Mouse (Mus musculus): Measurements from ENCODE around the gene Szt2. TPM values are rescaled to one million over a fixed set of nuclear protein-coding genes. Genes with fewer than 3 reads are reported as not detected.
A peak's percentile ranks its signal among the peaks of the same experiment; 100 is the strongest.

Szt2 gene
- 8.4 and 11.4 TPM in 2 replicates for polyA plus RNA-seq (2016; fragmentation: Nextera tagmentation; extraction: Ambion mirVana)

DNA sequence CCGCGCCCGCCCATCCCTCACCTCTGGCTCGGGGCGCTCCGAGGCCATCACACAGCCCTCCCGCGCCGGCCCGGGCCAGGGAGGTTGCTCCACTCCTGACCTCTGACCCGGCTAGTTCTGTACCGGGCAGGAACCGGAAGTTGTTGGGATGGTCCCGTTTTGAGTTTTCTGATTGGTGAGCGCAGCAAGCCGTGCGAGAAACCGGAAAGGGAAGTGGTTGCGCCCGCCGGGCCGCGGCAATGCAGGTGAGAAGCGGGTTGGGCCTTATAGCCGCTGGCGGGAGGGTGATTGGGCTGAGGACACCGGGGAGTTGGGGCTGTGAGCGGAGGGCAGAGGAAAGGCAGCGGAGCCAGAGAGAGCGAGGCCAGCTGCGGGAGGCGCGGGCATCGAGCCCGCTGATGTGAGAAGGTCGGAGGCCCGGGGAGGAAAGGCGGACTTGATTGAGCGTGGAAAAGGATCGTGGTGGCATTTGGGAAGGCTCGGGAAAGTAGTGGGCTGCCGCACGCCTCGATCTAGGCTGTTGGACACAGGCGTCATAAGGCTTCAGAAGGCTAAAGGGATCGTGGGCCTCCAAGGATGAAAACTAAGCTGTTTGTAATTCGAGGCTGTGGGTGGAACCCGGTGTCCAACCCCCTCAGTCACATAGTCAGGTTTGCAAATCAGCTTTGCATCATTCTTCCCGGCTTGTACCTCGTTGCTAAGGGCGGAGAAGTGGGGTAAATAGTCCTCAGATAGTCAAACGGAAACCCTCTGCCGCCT is at the start of gene Szt2, which contains the start of gene Med8:
Gene Szt2 (minus strand): TSS at position 132 of the 759 bp plus-strand sequence.
Gene Med8 (plus strand): TSS at position 196 of the 759 bp plus-strand sequence.
- Histone ChIP-seq H3K4me1 (peaks cover 22% of the 10 kb centered on the region), H3K4me3 (peak within 1 kb of the TSS; percentile 97), H3K27ac (peak within 1 kb of the TSS; percentile 92), H3K36me3 (peaks cover 46% of the 10 kb centered on the region), H3K27me3 (ENCODE audit: low read depth, poor library complexity, severe bottlenecking) (no peaks in the 10 kb centered on the region), H3K9me3 (replicated peaks) (no peaks in the 10 kb centered on the region)
- DNase-seq (ENCODE audit: low spot score) = peak; percentile 93
- WGBS = under 1% methylated on average over 53 of the region's 53 CpGs

DNA sequence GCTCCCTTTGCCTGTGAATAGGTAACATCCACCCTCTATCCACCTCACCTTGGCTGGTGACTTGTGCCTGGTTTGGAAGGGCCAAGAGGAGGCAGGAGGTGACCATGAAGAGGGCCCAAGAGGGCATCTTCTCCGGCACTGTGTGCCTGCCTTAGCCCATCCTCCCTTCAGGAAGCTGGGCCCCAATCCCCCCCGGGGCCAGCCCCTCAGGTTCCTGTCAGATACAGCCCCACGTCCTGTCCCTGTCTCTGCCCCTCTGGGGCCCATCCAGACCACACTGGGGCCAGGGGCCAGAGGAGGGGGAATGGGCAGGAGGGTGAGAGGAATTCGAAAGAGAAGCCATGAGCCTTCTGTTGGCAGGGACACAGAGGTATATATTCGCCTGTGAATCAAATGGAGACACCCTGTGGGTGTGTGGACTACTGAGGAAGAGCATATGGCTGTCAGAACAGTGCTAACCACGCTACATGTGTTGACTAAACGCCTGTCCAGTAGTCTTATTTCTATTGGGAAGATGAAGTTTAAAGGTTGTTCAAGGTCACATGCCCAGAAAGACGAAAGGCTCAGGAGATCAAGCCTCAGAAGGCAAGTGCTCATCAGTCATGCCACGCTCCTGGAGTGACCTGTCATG is 48.4 kb upstream of the Szt2 start, which contains the start of gene Mpl:
Gene Mpl (minus strand): TSS at position 169 of the 631 bp plus-strand sequence.
- WGBS = 72% methylated on average over 9 of the region's 9 CpGs
- no peak within 1 kb of the TSS for H3K27ac ChIP-seq
- peaks cover 3% of the 10 kb centered on the region for H3K4me1 ChIP-seq
- H3K36me3 ChIP-seq = no peaks in the 10 kb centered on the region
- H3K4me3 ChIP-seq = no peak within 1 kb of the TSS
- DNase-seq (ENCODE audit: low spot score) = no peak
- H3K27me3 ChIP-seq (ENCODE audit: low read depth, poor library complexity, severe bottlenecking) = no peaks in the 10 kb centered on the region
- H3K9me3 ChIP-seq (replicated peaks) = no peaks in the 10 kb centered on the region

DNA sequence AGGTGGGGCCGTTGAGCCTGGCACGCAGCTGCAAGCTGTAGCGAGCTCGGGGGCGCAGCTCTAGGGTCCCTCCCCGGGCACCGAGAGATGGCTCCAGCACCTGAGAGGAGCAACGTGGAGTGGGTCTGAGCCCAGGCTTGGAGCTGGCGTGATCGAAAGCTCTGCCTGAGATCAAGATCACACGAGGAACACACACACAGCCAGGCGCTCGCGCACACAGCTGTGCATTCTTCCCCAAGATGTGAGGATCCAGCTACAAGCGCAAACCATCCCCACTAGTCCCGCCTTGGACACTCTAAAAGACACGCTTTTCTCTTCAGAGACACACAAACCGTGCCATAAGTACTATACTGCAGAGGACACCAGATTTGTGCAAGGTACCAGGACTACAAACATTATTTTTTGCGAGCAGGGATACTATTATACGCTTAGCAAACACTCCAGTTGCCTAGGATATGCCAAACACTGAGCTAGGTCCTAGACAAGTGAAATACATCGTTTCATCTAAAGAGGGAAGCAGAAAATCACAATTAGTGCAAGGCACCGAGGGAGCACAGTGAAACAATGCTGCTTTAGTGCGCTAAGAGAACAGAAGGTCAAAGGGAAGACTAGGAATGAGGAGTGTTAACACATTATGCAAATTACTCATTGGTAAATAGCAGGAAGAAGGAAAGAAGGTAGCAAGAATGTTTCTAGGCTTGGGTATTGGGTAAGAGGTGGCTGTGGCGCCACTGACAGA is 37.5 kb upstream of the Szt2 start:
- WGBS = 33% methylated on average over 24 of the region's 24 CpGs
- Histone ChIP-seq H3K27me3 (ENCODE audit: low read depth, poor library complexity, severe bottlenecking) (no peaks in the 10 kb centered on the region), H3K9me3 (replicated peaks) (no peaks in the 10 kb centered on the region), H3K4me1 (peaks cover 16% of the 10 kb centered on the region), H3K36me3 (no peaks in the 10 kb centered on the region), H3K4me3 (peak overlapping the region; percentile 60), H3K27ac (peak overlapping the region; percentile 72)
- DNase-seq (ENCODE audit: low spot score) = no peak

DNA sequence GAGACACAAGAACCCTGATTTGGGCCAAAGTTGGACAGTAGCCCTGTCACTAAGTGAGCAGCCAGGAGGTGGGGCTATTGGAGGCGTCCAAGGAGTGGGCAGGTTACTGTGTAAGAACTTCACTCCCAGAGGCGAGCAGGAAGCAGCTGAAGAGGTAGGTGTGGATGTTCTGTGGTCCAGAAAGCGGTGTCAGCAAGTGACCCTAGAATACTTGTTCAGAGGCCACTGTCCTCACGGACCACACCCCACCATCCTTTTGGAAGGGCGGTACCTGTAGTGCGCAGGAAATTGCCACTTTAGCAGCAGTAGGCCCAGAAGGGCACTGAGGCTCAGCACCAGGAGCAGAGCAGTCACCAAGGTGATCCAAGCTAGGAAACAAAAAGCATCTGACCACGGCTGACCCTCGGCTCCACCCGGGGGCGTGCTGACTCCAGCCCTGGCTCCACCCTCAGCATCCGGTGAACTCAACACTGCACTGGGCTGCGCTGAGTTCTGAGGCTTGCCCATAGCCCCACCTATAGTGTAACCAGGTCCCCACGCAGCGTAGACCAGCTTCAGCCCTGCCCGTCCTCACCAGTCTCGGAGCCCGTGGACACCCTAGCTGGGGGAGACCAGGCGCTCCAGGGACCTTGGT is 36.8 kb upstream of the Szt2 start:
- DNase-seq (ENCODE audit: low spot score) = peak; percentile 71
- Histone ChIP-seq H3K4me1 (peaks cover 16% of the 10 kb centered on the region), H3K4me3 (peak overlapping the region; percentile 60), H3K36me3 (no peaks in the 10 kb centered on the region), H3K9me3 (replicated peaks) (no peaks in the 10 kb centered on the region), H3K27me3 (ENCODE audit: low read depth, poor library complexity, severe bottlenecking) (no peaks in the 10 kb centered on the region), H3K27ac (peak overlapping the region; percentile 72)
- 19% methylated on average over 18 of the region's 18 CpGs for WGBS

DNA sequence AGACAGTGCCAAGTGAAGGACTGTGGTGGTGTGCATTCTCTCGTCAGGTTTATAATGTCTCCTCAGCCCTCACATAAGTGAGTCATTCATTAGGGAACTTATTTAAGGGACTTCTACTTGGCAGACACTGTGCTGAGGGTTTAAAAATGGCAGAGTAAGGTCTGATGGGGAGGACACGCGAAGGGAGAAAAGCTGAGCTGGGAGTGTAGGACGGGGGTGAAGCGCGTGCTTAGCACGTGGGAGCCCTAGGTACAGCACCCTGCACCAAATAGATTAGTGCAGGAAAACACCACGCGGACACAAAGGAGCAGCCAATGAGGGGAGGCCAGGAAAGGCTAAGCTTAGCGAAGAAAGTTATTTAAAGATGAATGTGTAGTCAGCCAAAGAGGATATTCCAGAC is 36.0 kb upstream of the Szt2 start:
- no peak for DNase-seq (ENCODE audit: low spot score)
- no peak overlapping the region for H3K4me3 ChIP-seq

DNA sequence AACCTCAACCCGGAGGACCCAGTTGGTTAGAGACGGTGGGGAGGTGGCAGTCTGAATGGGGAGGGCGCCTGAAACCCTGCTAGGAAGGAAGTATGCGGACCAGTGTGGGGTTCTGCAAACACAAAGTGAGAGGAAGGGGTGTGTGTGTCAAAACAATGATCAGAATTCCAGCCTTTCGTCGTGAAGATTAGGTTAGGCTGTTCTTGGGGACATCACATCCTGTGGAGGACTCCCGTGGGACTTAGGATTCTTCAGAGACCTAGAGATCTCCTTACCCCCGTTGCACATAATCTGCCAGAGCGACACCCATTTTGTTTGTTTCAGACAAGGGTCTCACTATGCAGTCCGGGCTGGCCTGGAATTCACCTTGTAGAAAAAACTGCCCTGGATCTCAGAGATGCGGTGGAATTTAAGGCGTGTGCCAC is 28.8 kb upstream of the Szt2 start:
- H3K27ac ChIP-seq = peak overlapping the region; percentile 87
- H3K9me3 ChIP-seq (replicated peaks) = no peaks in the 10 kb centered on the region
- H3K27me3 ChIP-seq (ENCODE audit: low read depth, poor library complexity, severe bottlenecking) = no peaks in the 10 kb centered on the region
- H3K36me3 ChIP-seq = peaks cover 33% of the 10 kb centered on the region
- 11% methylated on average over 12 of the region's 12 CpGs for WGBS
- H3K4me1 ChIP-seq = peaks cover 34% of the 10 kb centered on the region
- peak; percentile 62 for DNase-seq (ENCODE audit: low spot score)
- H3K4me3 ChIP-seq = peak overlapping the region; percentile 67

More for the DNA sequence above, 36.0 kb upstream of the Szt2 start:
- H3K27me3 ChIP-seq (ENCODE audit: low read depth, poor library complexity, severe bottlenecking) = no peaks in the 10 kb centered on the region
- H3K36me3 ChIP-seq = no peaks in the 10 kb centered on the region
- 86% methylated on average over 10 of the region's 10 CpGs for WGBS
- H3K9me3 ChIP-seq (replicated peaks) = no peaks in the 10 kb centered on the region
- H3K27ac ChIP-seq = no peak overlapping the region
- peaks cover 16% of the 10 kb centered on the region for H3K4me1 ChIP-seq

DNA sequence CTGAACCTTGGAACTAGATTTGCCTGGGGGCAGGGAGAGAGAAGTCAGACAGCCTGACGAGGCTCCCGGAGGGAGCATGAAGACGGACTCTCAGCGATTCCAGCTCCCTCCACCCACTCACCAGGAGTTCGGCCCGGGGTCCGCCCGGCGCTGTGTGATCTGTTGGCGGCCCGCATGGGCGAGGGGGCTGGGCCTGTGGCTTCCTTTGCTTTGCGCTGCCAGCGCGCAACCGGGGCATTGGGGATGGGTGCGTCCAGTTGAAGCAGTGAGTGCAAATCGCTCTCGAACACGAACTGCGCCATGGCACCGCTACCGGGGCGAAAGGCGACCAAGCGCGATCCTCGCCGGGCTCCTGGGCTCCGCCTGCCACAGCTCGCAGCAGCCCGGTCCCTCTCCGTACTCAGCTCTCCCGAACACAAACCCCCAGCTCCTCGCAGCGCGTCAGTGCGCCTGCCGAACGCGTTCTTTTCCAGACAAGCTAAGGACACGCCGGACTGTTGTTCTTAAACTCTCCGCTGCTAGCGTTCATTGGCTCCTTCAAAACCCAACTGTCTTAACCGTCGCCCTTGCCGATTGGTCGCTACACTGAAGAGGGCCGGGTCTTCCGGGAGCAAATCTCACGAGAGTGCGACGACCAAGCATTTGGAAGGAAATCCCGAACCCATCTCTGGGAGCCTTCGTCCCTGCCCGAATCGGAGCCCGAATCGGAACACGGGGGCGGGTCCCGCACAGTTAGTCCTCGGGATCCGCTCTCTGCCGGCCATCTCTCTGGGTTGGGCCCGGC is 27.9 kb upstream of the Szt2 start, which contains the start of gene Cdc20:
Gene Cdc20 (minus strand): TSS at position 533 of the 784 bp plus-strand sequence.
- under 1% methylated on average over 67 of the region's 67 CpGs for WGBS

DNA sequence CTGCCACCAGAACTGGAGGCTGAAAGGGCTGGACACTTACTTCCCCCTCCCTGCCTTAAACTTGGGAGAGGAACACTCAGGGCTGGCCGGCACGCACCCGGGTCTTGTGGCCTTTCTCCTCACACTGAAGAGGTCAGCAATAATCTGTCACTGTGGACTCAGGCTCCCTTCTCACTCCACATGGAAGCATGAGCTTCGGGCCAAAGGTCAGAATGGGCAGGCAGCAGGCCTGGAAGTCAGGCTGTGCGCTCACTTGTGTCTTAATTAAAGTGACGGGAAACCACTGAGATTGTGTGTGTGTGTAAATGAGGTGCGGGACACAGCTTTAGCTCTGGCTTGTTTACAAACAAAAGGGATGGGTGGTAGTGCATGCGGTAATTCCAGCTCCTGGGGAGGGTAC is 23.3 kb upstream of the Szt2 start:
- H3K9me3 ChIP-seq (replicated peaks) = no peaks in the 10 kb centered on the region
- peaks cover 58% of the 10 kb centered on the region for H3K4me1 ChIP-seq
- WGBS = 74% methylated on average over 8 of the region's 8 CpGs
- H3K27ac ChIP-seq = no peak overlapping the region
- H3K36me3 ChIP-seq = peaks cover 65% of the 10 kb centered on the region
- no peak for DNase-seq (ENCODE audit: low spot score)
- no peaks in the 10 kb centered on the region for H3K27me3 ChIP-seq (ENCODE audit: low read depth, poor library complexity, severe bottlenecking)
- no peak overlapping the region for H3K4me3 ChIP-seq

More for the DNA sequence above, 27.9 kb upstream of the Szt2 start, which contains the start of gene Cdc20:
- peaks cover 42% of the 10 kb centered on the region for H3K36me3 ChIP-seq
- peak within 1 kb of the TSS; percentile 87 for H3K27ac ChIP-seq
- H3K27me3 ChIP-seq (ENCODE audit: low read depth, poor library complexity, severe bottlenecking) = no peaks in the 10 kb centered on the region
- no peaks in the 10 kb centered on the region for H3K9me3 ChIP-seq (replicated peaks)
- peaks cover 37% of the 10 kb centered on the region for H3K4me1 ChIP-seq
- peak; percentile 90 for DNase-seq (ENCODE audit: low spot score)
- peak within 1 kb of the TSS; percentile 67 for H3K4me3 ChIP-seq

DNA sequence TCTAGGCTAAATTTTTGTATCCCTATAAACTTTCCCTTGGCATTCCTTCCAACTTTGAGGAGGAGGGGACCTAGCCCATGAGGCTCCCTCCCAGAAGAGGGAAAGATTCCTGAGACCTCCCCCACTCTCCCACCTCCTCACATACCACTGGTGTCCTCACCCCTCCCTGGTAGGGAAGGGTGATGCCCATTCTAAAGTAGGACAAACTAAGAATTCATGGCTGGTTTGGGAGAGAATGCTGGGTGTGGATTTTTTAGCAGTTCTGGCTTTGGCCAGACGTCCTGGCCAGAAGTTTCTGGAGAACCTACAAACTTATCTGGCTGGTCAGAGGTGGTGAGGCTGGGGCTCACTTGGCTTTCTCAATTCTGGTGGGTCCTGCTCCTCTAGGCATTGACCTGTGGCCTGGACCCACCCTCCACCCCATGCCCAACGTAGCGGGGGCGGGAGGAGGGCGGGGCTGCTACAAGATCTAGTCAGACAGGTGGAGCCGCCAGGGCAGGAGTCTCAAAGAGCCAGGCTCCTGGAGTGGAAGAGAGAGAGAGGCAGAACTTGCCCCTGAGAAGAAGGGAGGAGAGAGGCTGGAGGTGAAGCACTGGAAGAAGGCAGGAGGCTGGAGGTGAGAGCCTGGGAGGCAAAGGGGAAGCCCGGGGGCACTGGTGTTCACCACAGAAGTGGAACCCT is 20.3 kb upstream of the Szt2 start:
- no peaks in the 10 kb centered on the region for H3K27me3 ChIP-seq (ENCODE audit: low read depth, poor library complexity, severe bottlenecking)
- peaks cover 40% of the 10 kb centered on the region for H3K4me1 ChIP-seq
- no peaks in the 10 kb centered on the region for H3K9me3 ChIP-seq (replicated peaks)
- H3K27ac ChIP-seq = 0 out of 2 replicates have a peak overlapping the region, but pooled peaks have one; percentile 8
- peak overlapping the region; percentile 78 for H3K4me3 ChIP-seq
- H3K36me3 ChIP-seq = peaks cover 47% of the 10 kb centered on the region
- DNase-seq (ENCODE audit: low spot score) = no peak
- 45% methylated on average over 7 of the region's 7 CpGs for WGBS

DNA sequence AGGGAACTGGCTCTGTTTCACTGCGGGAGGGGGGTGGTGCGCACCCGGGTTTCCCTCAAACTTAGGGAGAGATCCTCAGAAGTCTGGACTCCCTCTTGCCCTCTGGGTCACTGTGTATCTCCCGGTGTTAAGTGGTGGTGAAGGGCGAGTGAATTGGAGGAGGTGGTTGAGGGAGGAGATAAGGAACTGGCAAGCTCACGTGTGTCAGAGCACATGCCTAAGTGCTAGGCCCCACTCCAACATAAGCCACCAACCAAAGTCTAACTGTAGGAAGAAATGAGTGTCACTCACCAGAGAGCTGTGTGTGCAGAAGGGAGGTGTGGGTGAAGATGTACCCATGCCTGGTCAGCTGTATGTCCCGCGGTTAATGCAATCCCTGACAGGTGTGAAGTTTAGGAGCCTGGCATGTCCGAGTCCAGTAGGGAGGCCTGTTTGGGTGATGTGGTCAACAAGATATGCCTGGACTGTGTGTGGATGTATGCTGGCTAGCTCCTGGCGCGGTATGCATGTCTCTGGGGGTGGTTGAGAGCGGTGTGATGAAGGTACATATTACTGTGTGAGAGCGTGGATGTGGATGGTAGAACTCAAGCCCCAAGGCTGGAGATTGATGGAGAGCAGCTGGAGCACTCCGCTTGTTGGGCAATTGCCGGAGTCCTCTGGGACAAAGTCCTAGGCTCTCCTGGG is 19.6 kb upstream of the Szt2 start:
- 46% methylated on average over 15 of the region's 15 CpGs for WGBS
- no peak for DNase-seq (ENCODE audit: low spot score)

More for the DNA sequence above, 19.6 kb upstream of the Szt2 start:
- Histone ChIP-seq H3K9me3 (replicated peaks) (no peaks in the 10 kb centered on the region), H3K4me3 (peak overlapping the region; percentile 78), H3K27ac (peak overlapping the region; percentile 86), H3K36me3 (peaks cover 44% of the 10 kb centered on the region), H3K4me1 (peaks cover 36% of the 10 kb centered on the region), H3K27me3 (ENCODE audit: low read depth, poor library complexity, severe bottlenecking) (no peaks in the 10 kb centered on the region)

Data from limb, embryonic 10.5 days (tissue).